Mouse (Mus musculus) R1 (cell line): ENCODE data around the gene Lrfn3.

Experiments used
- DNase-seq: peaks from one replicate; pipeline ENCODE4 v3.0.0-alpha.2; 2018; ENCODE audit warnings: low read depth, low spot score

Gene Lrfn3

GRCm38 (mm10) chr7:30346635-30347379 lies 15.8 kb downstream of the Lrfn3 start:
- peak; percentile 76 for DNase-seq

DNA sequence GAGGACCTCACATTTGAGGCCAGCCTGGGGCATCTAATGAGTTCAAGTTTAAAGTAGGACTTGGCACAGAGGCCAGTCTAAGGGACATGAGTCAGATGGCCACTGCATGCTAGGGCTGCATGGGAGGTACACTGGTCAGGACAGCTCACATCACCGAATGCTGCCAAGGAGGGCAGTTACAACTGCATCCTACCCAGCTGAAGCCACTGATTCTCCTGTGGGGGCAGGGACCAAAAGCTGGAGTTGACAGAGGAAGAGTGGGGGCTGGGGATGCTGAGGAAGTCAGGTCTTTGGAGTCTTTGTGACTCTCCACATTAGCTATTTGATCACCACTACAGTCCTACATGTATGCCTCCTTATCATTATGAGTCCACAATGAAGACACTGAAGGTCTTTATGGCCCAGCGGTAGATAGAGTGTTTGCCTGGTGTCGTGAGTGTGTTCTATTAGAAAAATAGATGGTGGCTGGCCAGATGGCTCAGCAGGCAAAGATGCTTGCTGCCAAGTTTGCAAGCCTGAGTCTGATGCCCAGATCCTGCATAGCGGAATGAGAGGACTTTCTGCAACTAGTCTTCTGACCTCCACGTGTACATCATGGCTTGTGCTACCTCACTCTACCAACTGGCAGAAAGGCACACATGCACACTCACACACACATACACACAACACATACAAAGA lies 23.0 kb downstream of the Lrfn3 start:
- no peak for DNase-seq

DNA sequence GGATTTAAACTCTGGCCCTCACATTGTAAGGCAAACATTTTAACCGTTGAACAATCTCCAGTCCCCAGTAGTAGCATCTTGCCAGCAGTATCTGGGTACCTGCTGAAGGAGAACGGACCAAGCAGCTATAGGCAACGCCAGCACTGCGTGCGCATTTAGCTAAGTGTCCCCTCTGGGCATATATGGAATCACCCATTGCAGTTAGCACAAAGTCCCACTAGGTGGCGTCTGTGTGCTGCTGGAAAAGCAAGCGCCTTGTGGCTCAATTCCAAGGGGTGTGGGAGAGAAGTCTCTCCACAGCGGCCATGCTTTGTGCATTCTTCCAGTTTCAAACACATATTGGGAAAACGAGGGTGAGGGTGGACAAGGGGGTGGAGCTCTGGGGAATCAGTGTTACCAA lies 26.2 kb downstream of the Lrfn3 start:
- peak; percentile 92 for DNase-seq

- DNase-seq, result no peak
Measured at GRCm38 (mm10) chr7:30335688-30336087, 26.9 kb downstream of the Lrfn3 start.

DNA sequence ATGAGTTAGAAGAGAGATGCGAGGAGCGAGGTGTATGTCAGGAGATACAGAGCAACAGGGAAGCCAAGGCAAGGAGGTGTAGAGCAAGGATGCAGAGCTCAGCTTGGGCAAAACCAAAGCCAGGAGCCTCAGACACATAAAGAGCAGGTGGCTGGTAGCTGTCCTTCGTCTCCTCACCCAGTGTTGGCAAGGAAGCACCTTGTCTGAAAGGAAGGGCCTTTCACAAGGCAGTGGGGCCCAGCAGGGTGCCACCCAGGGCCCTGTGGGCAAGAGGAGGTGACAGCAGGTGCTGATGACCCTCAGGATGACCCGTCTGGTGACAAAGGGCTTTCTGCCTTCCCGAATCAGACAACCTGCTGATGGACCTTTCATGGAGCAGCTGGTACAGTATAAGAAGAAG lies 28.0 kb downstream of the Lrfn3 start:
- DNase-seq, result no peak

DNA sequence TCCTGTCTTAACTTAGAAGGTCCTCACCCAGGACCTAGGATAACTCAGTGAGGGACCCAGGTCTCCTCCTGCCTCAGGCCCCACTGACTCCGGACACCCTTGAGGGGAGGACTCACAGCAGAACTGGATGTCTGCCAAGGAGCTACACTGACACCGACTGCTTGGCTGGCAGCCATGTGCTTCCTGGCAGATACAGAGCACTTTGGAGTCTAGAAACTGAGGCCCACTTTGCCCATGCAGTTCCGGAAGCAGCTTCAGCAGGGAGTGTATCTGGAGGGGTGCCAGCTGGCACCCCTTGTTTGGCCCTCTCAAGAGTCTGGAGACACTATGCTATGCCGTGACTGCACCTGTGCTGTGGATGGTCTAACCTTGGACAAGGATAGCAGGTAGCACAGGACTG lies 29.1 kb downstream of the Lrfn3 start:
- DNase-seq, result no peak

GRCm38 (mm10) chr7:30332622-30333259 lies 29.8 kb downstream of the Lrfn3 start:
- no peak for DNase-seq

- DNase-seq, result peak; percentile 99
Measured at GRCm38 (mm10) chr7:30331887-30332286, 30.7 kb downstream of the Lrfn3 start.

DNA sequence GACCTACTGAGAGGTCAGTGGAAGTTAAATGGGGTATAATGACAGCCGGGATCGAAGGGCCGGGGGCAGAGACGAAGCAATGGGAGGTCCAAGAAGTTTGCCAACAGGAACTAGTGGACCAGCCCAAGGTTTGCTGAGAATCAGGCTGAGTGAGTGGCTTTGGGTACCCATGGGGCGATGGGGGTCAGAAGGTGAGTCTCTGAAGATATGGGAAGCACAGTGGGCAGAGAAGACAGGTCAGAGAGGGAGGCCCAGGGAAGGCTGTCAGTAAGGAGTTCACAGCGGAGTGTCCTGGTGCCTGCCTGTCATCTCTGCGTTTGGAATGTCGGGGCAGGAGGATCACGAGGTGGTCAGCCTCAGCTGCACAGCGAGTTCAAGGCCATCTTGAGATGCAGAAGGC lies 34.2 kb downstream of the Lrfn3 start:
- DNase-seq, result no peak

- peak; percentile 39 for DNase-seq
Measured at GRCm38 (mm10) chr7:30327140-30327539, 35.4 kb downstream of the Lrfn3 start.

DNA sequence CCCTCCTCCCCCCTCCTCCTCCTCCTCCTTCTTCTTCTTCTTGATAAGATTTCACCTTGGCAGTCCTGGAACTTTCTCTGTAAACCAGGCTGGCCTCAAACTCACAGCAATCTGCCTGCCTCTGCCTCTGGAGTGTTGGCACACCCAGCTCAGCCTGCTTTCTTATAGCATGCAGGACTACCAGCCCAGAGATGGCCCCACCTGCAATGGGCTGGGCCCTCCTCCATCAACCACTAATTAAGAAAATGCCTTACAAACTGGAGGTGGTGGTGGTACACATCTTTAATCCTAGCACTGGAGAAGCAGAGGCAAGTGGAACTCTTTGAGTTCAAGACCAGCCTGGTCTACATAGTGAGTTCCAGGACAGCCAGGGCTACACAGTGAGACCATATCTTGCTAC lies 36.1 kb downstream of the Lrfn3 start:
- no peak for DNase-seq

DNA sequence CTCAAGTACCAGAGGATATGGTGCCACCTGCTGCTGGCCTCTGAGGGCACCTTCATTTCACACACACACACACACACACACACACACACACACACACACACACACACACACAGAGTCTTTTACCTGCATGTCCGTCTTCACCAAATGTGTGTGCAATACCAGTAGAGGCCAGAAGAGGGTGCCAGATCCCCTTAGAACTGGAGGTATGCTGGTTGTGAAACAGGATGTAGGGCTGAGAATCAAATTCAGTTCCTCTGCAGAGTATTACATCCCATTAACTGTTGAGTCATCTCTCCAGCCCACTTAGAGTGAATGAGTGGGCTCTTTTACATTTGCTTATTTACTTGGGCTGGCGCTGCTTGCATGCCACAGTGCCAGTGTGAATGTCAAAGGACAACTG lies 37.2 kb downstream of the Lrfn3 start:
- peak; percentile 87 for DNase-seq

GRCm38 (mm10) chr7:30324300-30324944 lies 38.1 kb downstream of the Lrfn3 start:
- DNase-seq, result no peak

DNA sequence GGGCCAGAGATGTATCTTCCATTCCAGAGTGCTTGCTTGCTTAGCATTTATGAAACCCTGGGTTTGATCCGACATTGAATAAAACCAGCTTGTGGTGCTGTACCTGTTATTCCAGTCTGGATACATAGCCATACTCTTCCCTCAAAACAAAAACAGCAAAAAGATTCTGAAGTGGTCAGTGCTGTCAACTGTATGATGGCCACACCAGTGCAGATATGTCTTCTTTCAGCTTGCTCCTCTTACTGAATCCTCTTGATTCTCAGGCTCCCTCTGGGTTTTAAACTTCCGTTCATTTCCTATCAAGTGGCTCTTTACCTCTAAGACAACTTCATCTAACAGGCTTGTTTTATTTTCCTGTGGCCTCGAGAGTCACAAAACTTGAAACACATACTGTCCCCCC lies 38.8 kb downstream of the Lrfn3 start, which contains the start of gene Sdhaf1:
Gene Sdhaf1, minus strand, starts transcription at position 101 of the 400 bp plus-strand sequence.
- DNase-seq, result no peak

- DNase-seq, result peak; percentile 71
Measured at GRCm38 (mm10) chr7:30322865-30323264, 39.7 kb downstream of the Lrfn3 start.

DNA sequence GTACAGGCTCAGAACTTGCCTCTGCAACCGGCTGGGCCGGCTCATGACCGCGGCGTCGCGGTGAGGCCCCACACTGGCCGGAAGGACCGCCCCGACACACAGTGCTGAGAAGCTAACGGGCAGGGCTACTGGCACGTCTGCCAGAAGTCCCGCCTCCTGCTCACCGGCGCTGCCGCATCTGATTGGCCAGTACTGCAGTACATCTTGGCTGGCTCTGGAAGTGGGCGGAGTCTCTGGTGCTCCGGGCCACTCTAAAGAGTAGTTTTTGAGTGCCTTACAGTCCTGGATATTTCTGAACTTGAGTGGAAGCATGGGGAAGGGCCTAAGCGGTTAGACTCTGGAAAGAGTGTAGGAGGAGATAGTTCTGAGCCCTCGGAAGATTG lies 40.3 kb downstream of the Lrfn3 start:
- peak; percentile 97 for DNase-seq

- peak; percentile 97 for DNase-seq
Measured at GRCm38 (mm10) chr7:30321539-30322284, 40.9 kb downstream of the Lrfn3 start, which contains the start of gene E130208F15Rik. Gene E130208F15Rik, plus strand, starts transcription at chr7:30321740.

GRCm38 (mm10) chr7:30320946-30321345 lies 41.6 kb downstream of the Lrfn3 start:
- no peak for DNase-seq

DNA sequence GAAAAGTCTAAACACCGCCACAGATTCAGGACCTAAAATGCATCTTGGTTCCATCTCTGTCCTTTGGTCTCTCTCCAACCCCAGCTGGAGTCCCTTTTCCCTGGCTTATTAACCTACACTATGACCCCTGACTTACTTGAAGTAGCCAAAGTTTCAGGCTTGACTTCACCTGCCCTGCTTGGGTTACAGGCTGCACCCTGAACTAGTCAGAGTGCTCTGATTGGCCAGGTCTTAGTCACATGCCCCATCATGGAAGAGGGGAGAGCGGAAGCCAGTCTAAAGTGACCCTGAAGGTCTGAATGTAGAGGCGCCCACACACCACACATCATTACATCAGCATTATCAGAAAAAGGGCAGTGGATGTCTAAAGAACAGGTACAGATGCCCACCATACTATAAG lies 44.4 kb downstream of the Lrfn3 start:
- no peak for DNase-seq

DNA sequence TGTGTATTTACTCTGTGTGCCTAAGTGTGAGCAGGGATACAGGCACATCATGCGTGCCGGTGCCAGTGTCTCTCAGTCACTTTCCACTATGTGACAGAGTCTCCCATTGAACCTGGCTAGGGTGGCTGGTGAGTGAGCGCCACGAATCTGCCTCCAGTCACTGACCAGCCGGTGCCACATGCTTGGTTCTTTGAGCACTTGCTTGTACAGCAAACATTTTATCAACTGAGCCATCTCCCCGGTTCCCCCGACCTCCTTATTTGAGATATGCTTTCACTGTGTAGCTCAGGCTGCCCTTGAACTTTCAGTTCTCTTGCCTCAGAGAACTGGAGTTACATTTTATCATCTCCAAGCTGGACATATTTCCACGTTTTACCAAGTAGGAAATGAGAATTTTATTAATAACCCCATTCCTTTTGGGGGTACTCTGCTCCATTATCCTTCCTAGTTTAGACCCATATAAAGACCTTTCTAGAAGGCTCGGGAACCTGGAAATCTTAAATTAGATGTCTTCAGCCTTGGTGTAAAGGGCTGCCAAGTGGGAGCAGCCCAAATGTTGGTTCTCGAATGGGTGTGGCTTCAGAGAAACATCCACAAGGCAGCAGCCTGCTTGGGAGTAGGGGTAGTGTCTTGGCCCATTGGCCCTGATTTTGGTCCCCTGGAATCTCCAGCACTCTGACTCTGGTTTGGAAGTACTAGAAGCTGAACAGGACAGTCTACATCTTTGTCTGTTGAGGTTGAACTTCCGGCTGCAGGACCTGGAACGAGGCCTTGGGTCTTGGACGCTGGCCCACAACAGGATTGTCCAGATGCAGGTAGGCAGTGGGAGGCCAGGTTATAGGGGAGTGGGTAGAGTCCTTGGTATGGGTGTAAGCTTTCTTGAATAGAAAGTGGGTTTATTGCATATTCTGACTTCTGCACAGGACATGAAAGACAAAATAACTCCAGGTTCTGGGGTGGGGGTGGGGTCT lies 46.7 kb downstream of the Lrfn3 start:
- DNase-seq, result no peak
